Mouse (Mus musculus) kidney, embryonic 16.5 days (tissue): ENCODE measurements around the gene Eif3d. TPM values are rescaled to one million over a fixed set of nuclear protein-coding genes. Genes with fewer than 3 reads are reported as not detected.

ENCODE experiments used
- ATAC-seq: fragments of 200-750 bp; cut with Nextera tagmentation; 2 replicates; pipeline ENCODE4 v1.8.0; 2017; ENCODE audit warnings: moderate TSS enrichment; ENCODE audit not compliant: low FRiP score, low TSS enrichment
- H3K27ac ChIP-seq: fragments of 300-500 bp; sonication (generic); 2 replicates; pipeline ENCODE4 v1.5.1; 2014; ENCODE audit warnings: low read length
- H3K27me3 ChIP-seq: fragments of 300-500 bp; sonication (generic); 2 replicates; pipeline ENCODE4 v1.6.1; 2014; ENCODE audit warnings: low read length, control low read depth, mixed read lengths; ENCODE audit not compliant: insufficient read depth
- H3K36me3 ChIP-seq: fragments of 300-500 bp; sonication (generic); 2 replicates; pipeline ENCODE4 v1.6.1; 2014; ENCODE audit warnings: low read length, control low read depth, mixed read lengths; ENCODE audit not compliant: insufficient read depth
- H3K4me1 ChIP-seq: fragments of 300-500 bp; sonication (generic); 2 replicates; pipeline ENCODE4 v1.6.1; 2014; ENCODE audit warnings: low read length, control low read depth, mixed read lengths; ENCODE audit not compliant: insufficient read depth
- H3K4me2 ChIP-seq: fragments of 300-500 bp; sonication (generic); replicated peaks from 2 replicates; pipeline ENCODE4 v1.6.1; 2014; ENCODE audit warnings: low read depth, low read length
- H3K4me3 ChIP-seq: fragments of 300-500 bp; sonication (generic); 2 replicates; pipeline ENCODE4 v1.5.1; 2014; ENCODE audit warnings: mild to moderate bottlenecking, low read length
- H3K9ac ChIP-seq: fragments of 300-500 bp; sonication (generic); replicated peaks from 2 replicates; pipeline ENCODE4 v1.6.1; 2014; ENCODE audit warnings: low read length
- H3K9me3 ChIP-seq: fragments of 300-500 bp; sonication (generic); 2 replicates; pipeline ENCODE4 v1.6.1; 2016; ENCODE audit warnings: low read length, control low read depth
- WGBS: fragments of 180-500 bp; shearing (Covaris S2); extraction: QIAGEN DNeasy Blood & Tissue Kit; methylation state at CpG from one replicate; pipeline ENCODE4 v1.1.7; 2014; 5-methylcytosine and 5-hydroxymethylcytosine counted together
- polyA plus RNA-seq: library from polyadenylated mRNA; unstranded; fragments of >200 nt; fragmentation: Nextera tagmentation; extraction: Ambion mirVana; gene quantifications from 2 replicates; pipeline ENCODE4 v1.2.1, GENCODE M21; 2015

Eif3d gene
- polyA plus RNA-seq, 1 experiment from 2014 or later, result 212 TPM

- no peak overlapping the region for H3K9ac ChIP-seq
- WGBS, result 66% methylated on average over 9 of the region's 9 CpGs
- no peak overlapping the region for H3K4me3 ChIP-seq
- H3K9me3 ChIP-seq, result no peaks in the 10 kb centered on the region
- no peak for ATAC-seq
- no peak overlapping the region for H3K4me2 ChIP-seq
- H3K36me3 ChIP-seq, result peaks cover 68% of the 10 kb centered on the region
- peaks cover 29% of the 10 kb centered on the region for H3K4me1 ChIP-seq
- H3K27ac ChIP-seq, result no peak overlapping the region
- no peaks in the 10 kb centered on the region for H3K27me3 ChIP-seq
Observed at GRCm38 (mm10) chr15:77923267-77924035, 47.2 kb downstream of the Eif3d start.

DNA sequence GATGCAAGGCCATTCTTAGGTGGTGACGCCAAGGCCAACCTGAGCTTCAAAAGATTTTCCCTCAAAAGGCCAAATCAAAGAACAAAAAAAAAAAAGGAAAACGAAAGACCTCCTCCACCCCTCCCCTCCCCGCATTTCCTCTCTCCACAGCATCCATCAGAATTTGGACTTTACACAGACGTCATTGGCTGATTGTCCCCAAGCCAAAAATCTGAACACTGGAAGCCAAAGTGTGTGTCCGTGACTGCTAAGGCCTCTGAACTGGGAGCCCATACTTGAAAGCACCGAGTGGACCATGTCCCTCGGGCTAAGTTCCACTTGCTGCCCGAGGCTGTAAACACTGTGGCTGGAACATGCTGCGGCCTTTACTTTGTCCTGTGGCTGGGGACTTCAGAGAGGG, 47.9 kb downstream of the Eif3d start:
- Histone ChIP-seq H3K9ac (no peak overlapping the region), H3K4me1 (peaks cover 25% of the 10 kb centered on the region), H3K27ac (no peak overlapping the region), H3K27me3 (no peaks in the 10 kb centered on the region), H3K4me2 (no peak overlapping the region), H3K9me3 (no peaks in the 10 kb centered on the region), H3K4me3 (no peak overlapping the region), H3K36me3 (peaks cover 73% of the 10 kb centered on the region)
- ATAC-seq, result no peak
- 80% methylated on average over 9 of the region's 9 CpGs for WGBS

DNA sequence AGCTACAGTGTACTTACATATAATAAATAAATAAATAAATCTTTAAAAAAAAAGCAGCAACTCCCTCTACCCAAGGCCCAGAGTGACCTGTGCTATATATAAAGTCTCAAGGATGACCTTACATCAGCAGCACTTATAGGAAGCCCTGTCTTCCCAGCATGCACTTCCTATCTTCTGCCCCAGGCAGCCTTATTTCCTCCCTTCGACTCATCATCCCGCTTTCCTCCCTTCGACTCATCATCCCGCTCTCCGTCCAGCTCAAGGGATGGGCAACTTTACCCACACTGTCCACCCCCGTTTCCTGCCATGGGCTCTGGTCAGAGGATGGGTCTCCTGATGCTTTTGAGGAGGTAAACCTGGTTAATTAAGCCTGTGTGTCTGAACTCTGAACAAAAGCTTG, 49.0 kb downstream of the Eif3d start:
- ATAC-seq, result no peak
- H3K9ac ChIP-seq, result 0 out of 2 replicates have a peak overlapping the region, but pooled peaks have one; percentile 16
- peaks cover 69% of the 10 kb centered on the region for H3K36me3 ChIP-seq
- no peak overlapping the region for H3K4me3 ChIP-seq
- no peak overlapping the region for H3K4me2 ChIP-seq
- H3K27me3 ChIP-seq, result no peaks in the 10 kb centered on the region
- 84% methylated on average over 6 of the region's 6 CpGs for WGBS
- no peaks in the 10 kb centered on the region for H3K9me3 ChIP-seq
- H3K27ac ChIP-seq, result no peak overlapping the region
- peaks cover 20% of the 10 kb centered on the region for H3K4me1 ChIP-seq

- peaks cover 67% of the 10 kb centered on the region for H3K36me3 ChIP-seq
- peak overlapping the region; percentile 26 for H3K27ac ChIP-seq
- WGBS, result 49% methylated on average over 10 of the region's 10 CpGs
Observed at GRCm38 (mm10) chr15:77920511-77921462, 49.8 kb downstream of the Eif3d start.

DNA sequence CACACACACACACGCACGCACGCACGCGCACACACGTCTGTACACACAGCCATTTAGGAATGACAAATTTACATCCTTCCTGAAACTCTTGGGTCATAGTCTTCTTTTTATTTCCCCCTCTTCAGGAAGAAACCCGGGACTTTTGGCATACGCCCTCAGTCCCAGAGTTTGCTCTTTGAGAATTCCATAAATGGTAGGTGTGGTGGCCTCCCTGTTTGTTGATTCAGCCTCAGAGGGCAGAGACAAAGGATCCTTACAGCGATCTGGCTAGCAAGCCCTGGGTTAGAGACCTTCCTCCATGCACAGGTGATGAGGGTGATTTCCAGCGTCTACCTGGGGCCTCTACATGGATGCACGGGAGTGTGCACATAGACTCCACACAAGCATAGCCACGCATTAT, 51.2 kb downstream of the Eif3d start:
- H3K4me2 ChIP-seq, result no peak overlapping the region
- 0 out of 2 replicates have a peak overlapping the region, but pooled peaks have one; percentile 43 for H3K27ac ChIP-seq
- H3K4me1 ChIP-seq, result peaks cover 20% of the 10 kb centered on the region
- H3K9me3 ChIP-seq, result no peaks in the 10 kb centered on the region
- no peaks in the 10 kb centered on the region for H3K27me3 ChIP-seq
- ATAC-seq, result no peak
- H3K9ac ChIP-seq, result no peak overlapping the region
- no peak overlapping the region for H3K4me3 ChIP-seq
- 82% methylated on average over 12 of the region's 12 CpGs for WGBS
- peaks cover 71% of the 10 kb centered on the region for H3K36me3 ChIP-seq

More at GRCm38 (mm10) chr15:77920511-77921462, 49.8 kb downstream of the Eif3d start:
- H3K4me2 ChIP-seq, result no peak overlapping the region
- no peaks in the 10 kb centered on the region for H3K9me3 ChIP-seq
- peaks cover 20% of the 10 kb centered on the region for H3K4me1 ChIP-seq
- no peaks in the 10 kb centered on the region for H3K27me3 ChIP-seq
- no peak overlapping the region for H3K4me3 ChIP-seq
- 0 out of 2 replicates have a peak overlapping the region, but pooled peaks have one; percentile 9 for H3K9ac ChIP-seq
- ATAC-seq, result no peak

DNA sequence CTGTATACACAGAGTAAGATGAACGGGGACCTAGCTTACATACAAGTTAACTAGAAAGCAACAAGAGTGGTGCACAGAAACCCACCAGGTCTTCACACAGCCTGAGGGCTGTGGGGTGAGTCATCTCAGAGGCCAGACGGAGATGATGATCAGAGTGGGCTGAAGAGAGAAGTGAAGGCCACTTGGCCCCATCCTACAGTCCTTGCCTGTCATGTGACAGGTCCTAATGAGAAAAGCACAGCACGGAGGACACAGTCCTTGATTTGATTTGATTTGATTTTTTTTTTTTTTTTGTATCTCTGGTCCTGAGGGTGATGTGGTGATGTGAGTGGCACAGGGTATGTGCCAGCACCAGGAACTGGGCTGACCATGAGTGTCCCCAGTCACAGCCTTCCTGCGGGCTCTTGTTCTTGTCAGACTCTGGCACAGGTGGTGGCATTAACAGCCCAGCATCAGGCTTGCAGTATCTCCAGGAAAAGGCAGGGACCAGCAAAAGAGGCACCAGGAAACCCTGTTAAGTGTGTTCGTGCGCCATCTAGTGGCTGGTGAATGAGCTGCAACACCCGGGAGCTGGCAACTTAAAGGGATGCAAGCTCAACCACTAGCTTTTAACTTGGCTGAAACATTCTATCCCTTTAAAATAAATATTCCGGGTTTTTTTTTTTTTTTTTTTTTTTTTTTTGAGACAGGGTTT, 53.6 kb downstream of the Eif3d start:
- no peaks in the 10 kb centered on the region for H3K9me3 ChIP-seq
- peak; percentile 5; the same call in 1 of the 2 replicates for ATAC-seq
- no peaks in the 10 kb centered on the region for H3K27me3 ChIP-seq
- H3K36me3 ChIP-seq, result peaks cover 56% of the 10 kb centered on the region
- 40% methylated on average over 8 of the region's 8 CpGs for WGBS
- H3K4me2 ChIP-seq, result no peak overlapping the region
- H3K4me3 ChIP-seq, result no peak overlapping the region
- H3K4me1 ChIP-seq, result peaks cover 30% of the 10 kb centered on the region
- no peak overlapping the region for H3K27ac ChIP-seq
- no peak overlapping the region for H3K9ac ChIP-seq

- Histone ChIP-seq H3K4me2 (no peak overlapping the region), H3K9ac (no peak overlapping the region), H3K9me3 (no peaks in the 10 kb centered on the region), H3K4me3 (no peak overlapping the region), H3K36me3 (peaks cover 43% of the 10 kb centered on the region), H3K4me1 (peaks cover 30% of the 10 kb centered on the region), H3K27ac (no peak overlapping the region), H3K27me3 (no peaks in the 10 kb centered on the region)
- WGBS, result 92% methylated on average over 4 of the region's 4 CpGs
- no peak for ATAC-seq
Observed at GRCm38 (mm10) chr15:77915287-77915686, 55.3 kb downstream of the Eif3d start.

GRCm38 (mm10) chr15:77914507-77914906, 56.1 kb downstream of the Eif3d start:
- no peak overlapping the region for H3K9ac ChIP-seq
- peaks cover 23% of the 10 kb centered on the region for H3K4me1 ChIP-seq
- ATAC-seq, result no peak
- H3K27me3 ChIP-seq, result no peaks in the 10 kb centered on the region
- no peak overlapping the region for H3K4me3 ChIP-seq
- H3K36me3 ChIP-seq, result peaks cover 36% of the 10 kb centered on the region
- no peak overlapping the region for H3K27ac ChIP-seq
- no peak overlapping the region for H3K4me2 ChIP-seq
- WGBS, result 96% methylated on average over 3 of the region's 3 CpGs
- no peaks in the 10 kb centered on the region for H3K9me3 ChIP-seq

DNA sequence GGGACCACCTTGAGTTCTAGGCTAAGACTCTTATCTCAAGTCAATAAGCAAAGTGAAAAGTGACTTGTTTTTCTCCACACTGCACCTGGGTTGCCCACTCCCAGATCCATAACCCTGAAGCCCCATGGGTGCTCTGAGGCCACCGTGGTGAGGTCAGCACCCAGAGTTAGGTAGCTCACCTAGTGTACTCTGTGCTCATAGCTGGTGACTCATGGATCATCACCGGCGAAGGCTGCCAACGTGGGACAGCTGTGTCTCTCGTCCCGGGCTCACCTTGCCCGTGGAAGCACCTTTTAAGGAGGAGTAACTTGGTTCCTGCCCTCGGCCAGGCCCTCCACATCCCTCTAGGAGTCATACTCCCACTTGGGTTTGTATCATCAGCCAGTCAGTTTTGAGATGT, 57.6 kb downstream of the Eif3d start:
- Histone ChIP-seq H3K36me3 (peaks cover 27% of the 10 kb centered on the region), H3K4me2 (no peak overlapping the region), H3K9me3 (no peaks in the 10 kb centered on the region), H3K9ac (peak overlapping the region; percentile 37; the same call in 1 of the 2 replicates), H3K4me1 (peaks cover 26% of the 10 kb centered on the region), H3K4me3 (no peak overlapping the region), H3K27ac (peak overlapping the region; percentile 73), H3K27me3 (no peaks in the 10 kb centered on the region)
- WGBS, result 77% methylated on average over 8 of the region's 8 CpGs
- no peak for ATAC-seq
